Mouse (Mus musculus) megakaryocyte progenitor cell, adult 5-6 weeks (primary cell): ENCODE measurements at regions not wholly inside any gene's neighbourhood (a gene's known extent, or its start where the extent isn't known, plus 50 kb on each side); places are given as distances from the start of the nearest gene placed in this dataset.

Experiments used
- ATAC-seq: replicated peaks from 2 replicates; pipeline ENCODE4 v1.8.0; 2016; ENCODE audit warnings: mild to moderate bottlenecking, moderate TSS enrichment, inconsistent platforms; ENCODE audit not compliant: poor library complexity

- no peak for ATAC-seq
Observed at GRCm38 (mm10) chr10:91321226-91321625, 140.1 kb upstream of the Tmpo start.

GRCm38 (mm10) chr10:91319442-91320112 is 138.5 kb upstream of the Tmpo start:
- no peak for ATAC-seq

DNA sequence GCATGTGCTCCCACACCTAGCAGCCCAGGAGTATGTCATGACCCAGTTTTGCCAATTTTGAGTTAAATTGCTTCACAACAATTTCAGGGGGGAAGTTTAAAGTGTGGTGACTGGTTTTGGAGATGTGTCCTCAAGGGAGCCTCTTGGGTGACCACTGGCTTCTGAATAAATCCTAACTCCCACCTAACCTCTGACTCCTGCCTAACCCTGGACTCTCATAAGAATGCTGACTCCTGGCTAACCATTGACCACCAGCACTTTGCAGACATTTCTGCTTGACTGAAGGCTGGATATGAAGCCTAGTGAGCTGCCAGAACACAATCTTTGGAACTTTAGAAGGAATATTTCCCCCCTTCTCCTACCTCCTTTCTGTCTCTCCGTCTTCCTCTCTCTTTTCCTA is 133.3 kb upstream of the Tmpo start:
- no peak for ATAC-seq

DNA sequence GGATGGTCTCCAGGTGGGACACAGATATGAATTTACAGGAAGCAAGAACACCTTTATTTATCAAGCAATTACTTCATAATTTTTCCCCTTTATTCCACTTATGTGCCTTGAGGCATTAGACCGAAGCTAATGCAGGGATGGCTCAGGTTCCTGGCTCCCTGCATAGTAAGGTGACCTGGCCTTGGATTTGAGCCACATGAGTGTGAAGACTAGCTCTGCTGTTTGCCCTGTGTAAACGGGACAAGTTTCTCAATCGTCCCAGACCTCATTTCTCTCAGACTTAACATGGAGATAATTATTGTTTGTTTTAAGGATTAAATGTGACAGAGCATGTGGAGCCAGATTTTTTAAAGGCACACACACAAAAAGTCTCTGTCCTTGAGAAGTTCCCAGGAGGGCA is 132.2 kb upstream of the Tmpo start:
- no peak for ATAC-seq

DNA sequence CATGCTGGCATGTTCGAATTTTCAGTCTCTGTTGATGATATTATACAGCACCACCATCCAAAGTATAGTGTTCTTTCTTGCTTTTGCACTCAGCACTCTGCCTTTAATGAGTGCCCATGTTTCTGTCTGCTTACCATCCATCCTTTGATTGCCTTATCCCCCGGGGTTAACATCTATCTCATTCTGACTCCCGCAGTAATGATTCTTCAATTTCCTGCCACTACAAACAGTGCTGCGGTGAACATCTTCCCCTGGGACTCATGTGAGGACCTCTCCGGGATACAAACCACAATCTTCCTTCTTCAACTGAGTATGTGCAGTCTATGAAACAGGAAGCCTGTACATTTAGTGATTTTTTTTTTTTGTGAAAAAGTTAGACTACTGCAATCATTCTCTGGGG is 131.8 kb upstream of the Tmpo start:
- ATAC-seq, result no peak

DNA sequence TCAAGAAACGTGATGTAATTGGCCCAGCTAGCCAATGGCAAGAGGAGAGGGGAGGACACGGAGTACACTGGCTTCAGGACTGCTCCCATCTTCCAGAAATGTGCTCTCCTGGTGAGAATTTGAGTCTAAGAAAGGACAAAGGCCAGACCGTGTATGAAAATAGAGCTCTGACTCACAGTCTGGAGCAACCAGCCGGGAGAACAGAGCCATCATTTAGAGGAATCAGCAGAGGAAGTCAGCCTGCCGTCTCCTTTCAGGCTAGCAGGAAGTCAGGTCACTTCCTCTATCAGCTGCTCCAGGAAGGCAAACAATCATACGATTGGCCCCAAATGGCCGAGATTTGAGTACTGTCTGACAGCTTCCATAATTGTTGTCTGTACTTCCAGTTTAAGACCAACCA is 119.0 kb upstream of the Tmpo start:
- peak; percentile 48 for ATAC-seq

DNA sequence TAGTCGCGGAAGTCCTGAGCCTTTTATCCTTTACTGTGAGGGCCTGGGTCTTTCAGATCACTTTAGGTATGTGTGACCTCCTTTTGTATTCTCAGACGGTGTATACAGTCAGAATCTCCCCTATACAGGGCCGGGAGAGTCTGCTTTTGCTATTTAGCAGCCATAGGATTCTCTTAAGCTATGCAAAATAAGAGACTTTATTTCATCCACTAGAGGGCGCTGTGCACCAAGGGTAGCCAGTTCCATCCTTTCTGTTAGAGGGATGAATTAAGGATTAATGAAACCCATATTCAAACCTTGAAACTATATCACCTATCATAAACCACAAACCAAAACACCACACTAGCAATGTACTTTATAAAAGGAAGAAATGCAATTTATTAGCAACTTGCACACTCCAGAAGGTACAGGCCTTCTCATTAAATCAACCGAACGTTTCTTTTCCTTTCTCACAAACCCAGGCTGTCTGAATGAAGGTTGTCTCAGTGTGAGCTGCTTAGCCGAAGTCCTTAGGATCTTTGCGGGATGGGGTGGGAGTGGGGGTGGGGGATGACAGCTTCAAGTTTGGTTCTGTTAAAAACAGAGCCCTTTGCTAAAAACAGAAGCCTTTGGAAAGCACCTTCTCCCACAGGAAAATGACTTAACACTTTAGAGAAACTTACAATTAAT is 116.8 kb upstream of the Tmpo start:
- ATAC-seq, result peak; percentile 44; the same call in 1 of the 2 replicates

- ATAC-seq, result no peak
Observed at GRCm38 (mm10) chr10:91295345-91295744, 114.2 kb upstream of the Tmpo start.

DNA sequence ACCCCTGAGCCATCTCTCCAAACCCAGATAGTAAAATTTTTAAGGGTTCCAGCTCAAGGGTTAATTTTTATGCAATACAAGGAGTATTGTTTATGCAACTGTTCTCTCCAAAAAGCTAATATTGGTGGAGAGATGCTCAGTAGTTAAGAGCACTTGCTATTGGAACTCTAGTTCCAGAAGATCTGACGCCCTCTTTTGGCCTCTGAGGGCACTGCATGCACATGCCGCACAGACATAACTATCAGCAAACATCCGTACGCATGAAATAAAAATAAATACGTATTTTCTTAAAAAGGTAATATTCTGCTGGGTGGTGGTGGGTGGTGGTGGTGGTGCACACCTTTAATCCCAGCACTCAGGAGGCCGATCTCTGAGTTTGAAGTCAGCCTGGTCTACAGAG is 112.1 kb upstream of the Tmpo start:
- ATAC-seq, result no peak

GRCm38 (mm10) chr10:91284259-91284658 is 103.1 kb upstream of the Tmpo start:
- ATAC-seq, result no peak

DNA sequence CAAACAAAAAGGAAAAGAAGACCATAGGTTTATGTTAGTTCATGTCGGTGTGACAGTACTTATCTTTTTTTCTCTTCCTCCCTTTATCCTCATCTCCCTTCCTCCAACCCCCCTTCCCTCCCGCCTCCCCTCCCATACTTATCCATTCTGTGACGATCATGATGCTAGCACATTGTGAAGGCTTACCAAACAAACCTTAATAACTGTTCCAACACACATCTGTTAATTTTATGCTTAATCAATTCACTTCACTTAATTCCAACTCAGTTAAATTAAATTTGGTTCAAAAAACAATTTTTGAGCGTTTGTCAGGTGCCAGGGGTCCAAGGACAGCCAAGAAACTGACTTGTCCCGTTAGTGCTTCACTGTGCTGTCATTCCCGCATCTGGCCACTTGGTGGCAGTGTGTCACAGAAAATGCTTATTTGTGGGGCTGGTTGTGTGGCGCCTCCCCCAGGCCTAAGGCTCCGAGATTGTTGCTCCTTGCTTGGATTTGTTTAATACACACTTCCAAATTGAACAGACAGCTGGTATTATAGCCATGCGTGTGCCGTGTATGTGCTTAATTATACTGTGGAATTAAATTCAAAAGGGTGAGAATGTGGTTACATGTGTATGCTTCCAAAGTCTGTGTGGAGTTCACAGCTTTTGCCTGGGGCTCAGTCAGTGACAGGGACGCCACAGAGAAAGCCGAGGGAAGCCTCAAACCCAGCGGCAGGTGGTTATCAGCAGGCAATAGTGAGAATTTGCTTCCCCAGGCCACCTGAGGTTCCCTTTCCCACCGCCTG is 90.0 kb upstream of the Tmpo start:
- ATAC-seq, result peak; percentile 87

GRCm38 (mm10) chr10:91270268-91270954 is 89.3 kb upstream of the Tmpo start:
- ATAC-seq, result peak; percentile 88

- no peak for ATAC-seq
Observed at GRCm38 (mm10) chr10:91267886-91268285, 86.8 kb upstream of the Tmpo start.

DNA sequence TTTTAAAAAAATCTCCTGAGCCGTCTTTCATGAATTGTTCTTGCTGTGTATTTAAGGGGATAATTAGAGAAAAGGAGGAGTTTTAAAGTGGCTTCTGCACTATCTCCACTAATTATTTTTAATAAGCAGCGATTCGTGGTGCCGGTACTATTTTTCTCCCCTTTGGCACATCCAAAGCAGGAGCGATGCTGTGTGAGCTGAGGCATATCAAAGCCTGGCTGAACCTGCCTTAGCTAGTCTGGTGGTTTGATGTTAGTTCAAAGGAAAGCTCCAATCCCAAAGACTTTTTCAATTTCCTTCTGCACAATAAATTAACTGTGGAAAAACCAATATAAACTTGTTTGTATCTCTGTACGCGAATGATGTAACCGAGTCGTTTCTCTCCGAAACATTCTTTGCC is 79.3 kb upstream of the Tmpo start:
- ATAC-seq, result no peak

GRCm38 (mm10) chr10:91249681-91250195 is 68.6 kb upstream of the Tmpo start:
- ATAC-seq, result no peak

DNA sequence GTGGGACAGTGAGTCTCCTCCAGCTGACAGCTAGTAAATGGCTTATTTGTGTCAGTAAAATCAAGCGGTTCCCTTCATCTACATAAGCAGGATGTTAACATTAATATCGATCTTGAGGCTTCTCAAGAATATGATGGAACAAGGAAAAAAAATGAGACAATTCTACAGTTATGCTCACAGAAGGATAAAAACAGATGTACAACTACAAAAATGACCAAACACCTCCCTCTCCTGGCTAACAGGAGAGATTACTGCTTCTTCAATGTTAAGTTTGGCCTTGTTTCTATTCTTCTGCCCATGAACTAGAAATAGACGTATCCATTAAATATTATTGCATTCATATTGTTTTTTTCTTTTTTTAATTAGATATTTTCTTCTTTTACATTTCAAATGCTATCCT is 63.2 kb upstream of the Tmpo start:
- no peak for ATAC-seq

GRCm38 (mm10) chr10:91242491-91243046 is 61.5 kb upstream of the Tmpo start:
- peak; percentile 93 for ATAC-seq

GRCm38 (mm10) chr10:91241611-91242005 is 60.5 kb upstream of the Tmpo start:
- ATAC-seq, result no peak

DNA sequence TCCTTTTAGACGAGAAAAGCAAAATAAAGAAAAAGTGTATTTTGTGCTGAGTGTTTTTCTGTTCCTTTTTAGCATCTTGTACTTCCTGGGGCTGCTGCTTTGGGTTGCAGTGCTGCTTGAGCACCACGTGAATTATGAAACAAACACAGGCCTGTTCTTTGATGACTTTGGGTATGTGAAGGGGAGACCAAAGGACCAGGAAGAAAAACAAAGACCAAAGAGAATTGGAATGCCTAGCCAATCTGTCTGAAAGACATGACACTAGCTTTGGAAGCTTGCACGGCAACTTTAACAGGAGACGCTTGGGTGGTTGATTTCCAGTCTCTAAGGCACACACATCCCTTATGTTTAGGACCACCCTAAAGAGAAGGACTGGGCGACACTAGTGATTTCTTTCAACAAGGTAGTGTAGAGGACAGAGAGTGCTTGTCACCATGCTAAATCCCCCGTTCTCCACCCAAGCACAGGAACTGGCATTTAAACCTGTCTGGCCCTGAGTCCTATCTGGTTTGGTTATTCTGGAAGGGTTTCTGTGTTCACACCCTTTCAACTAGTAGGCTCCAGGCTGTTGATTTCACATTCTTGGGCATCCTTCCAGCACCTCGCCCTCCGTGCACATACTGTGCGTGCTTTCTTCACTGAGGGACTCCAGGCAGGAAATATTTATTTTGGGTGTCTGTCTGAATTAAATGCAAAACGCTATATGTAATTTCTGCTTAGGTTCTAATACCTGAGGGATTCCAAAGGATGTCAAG is 59.9 kb upstream of the Tmpo start:
- no peak for ATAC-seq

- ATAC-seq, result no peak
Observed at GRCm38 (mm10) chr10:91240320-91240719, 59.2 kb upstream of the Tmpo start.
